Mouse (Mus musculus): ENCODE results near the gene Lrrc41. TPM values are rescaled to one million over a fixed set of nuclear protein-coding genes. Genes with fewer than 3 reads are reported as not detected.

Lrrc41 gene
- polyA plus RNA-seq, 1 experiment from 2014 or later, result 67.9 TPM

DNA sequence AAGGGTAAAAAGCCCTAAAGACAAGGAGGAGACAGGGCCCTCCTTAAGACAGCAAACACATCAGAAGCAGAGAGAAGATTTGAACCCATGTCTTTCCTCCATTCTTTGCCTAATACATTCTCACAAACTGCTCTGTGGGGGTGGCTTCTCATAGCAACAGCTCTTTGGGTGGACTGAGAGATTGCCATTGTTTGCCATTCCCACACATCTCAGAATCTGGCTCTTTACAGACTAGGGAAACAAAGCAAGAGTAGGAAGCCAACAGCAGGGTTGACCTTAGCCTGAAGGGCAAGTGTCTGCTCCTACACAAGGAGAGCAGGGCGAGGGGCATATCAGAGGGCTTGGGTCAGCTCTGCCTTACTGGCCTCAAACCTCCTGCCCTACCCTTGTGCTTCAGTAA is 66.7 kb downstream of the Lrrc41 start:
- WGBS, result 86% methylated on average over 1 of the region's 1 CpGs
- Histone ChIP-seq H3K4me1 (peaks cover 46% of the 10 kb centered on the region), H3K4me3 (no peak overlapping the region), H3K36me3 (no peaks in the 10 kb centered on the region), H3K9me3 (replicated peaks) (no peaks in the 10 kb centered on the region), H3K27me3 (ENCODE audit: low read depth, poor library complexity, severe bottlenecking) (peaks cover 36% of the 10 kb centered on the region), H3K27ac (replicated peaks) (no peak overlapping the region)
- no peak for DNase-seq (ENCODE audit: low spot score)

GRCm38 (mm10) chr4:116142269-116142668 is 67.2 kb downstream of the Lrrc41 start:
- WGBS, result 78% methylated on average over 7 of the region's 7 CpGs

DNA sequence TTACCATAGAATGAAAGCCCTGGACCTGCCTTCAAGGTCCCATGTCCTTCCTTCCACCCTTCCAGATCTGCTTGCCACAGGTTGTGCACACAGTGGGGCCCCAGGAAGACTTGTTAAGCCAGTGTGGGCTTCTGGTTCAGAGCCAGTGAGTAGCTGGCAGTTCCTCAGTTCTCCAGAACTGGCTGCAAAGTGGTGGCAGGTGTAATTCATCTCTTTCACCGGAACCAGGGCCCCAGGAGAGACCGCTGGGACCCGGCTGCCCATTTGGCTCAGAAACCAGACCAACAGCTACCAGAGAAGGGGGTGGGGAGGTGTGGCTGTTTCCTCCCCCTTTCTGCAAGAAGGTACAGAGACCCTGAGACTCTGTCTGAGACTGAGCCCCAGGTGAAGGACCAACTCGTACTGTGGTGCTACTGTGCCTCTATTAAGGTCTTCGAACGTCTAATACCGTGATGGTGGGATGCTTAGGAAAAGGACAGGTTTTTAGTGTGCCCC is 68.3 kb downstream of the Lrrc41 start:
- H3K4me3 ChIP-seq, result peak overlapping the region; percentile 80
- DNase-seq (ENCODE audit: low spot score), result no peak
- H3K36me3 ChIP-seq, result no peaks in the 10 kb centered on the region
- H3K4me1 ChIP-seq, result peaks cover 35% of the 10 kb centered on the region
- WGBS, result 19% methylated on average over 7 of the region's 7 CpGs
- no peak overlapping the region for H3K27ac ChIP-seq (replicated peaks)
- H3K27me3 ChIP-seq (ENCODE audit: low read depth, poor library complexity, severe bottlenecking), result peaks cover 36% of the 10 kb centered on the region
- H3K9me3 ChIP-seq (replicated peaks), result peaks cover 3% of the 10 kb centered on the region; the same call in 1 of the 2 replicates

More at GRCm38 (mm10) chr4:116142269-116142668, 67.2 kb downstream of the Lrrc41 start:
- no peak overlapping the region for H3K4me3 ChIP-seq
- peaks cover 41% of the 10 kb centered on the region for H3K4me1 ChIP-seq
- H3K27me3 ChIP-seq (ENCODE audit: low read depth, poor library complexity, severe bottlenecking), result peaks cover 36% of the 10 kb centered on the region
- H3K36me3 ChIP-seq, result no peaks in the 10 kb centered on the region
- peaks cover 2% of the 10 kb centered on the region; the same call in 1 of the 2 replicates for H3K9me3 ChIP-seq (replicated peaks)
- no peak for DNase-seq (ENCODE audit: low spot score)
- H3K27ac ChIP-seq (replicated peaks), result no peak overlapping the region

DNA sequence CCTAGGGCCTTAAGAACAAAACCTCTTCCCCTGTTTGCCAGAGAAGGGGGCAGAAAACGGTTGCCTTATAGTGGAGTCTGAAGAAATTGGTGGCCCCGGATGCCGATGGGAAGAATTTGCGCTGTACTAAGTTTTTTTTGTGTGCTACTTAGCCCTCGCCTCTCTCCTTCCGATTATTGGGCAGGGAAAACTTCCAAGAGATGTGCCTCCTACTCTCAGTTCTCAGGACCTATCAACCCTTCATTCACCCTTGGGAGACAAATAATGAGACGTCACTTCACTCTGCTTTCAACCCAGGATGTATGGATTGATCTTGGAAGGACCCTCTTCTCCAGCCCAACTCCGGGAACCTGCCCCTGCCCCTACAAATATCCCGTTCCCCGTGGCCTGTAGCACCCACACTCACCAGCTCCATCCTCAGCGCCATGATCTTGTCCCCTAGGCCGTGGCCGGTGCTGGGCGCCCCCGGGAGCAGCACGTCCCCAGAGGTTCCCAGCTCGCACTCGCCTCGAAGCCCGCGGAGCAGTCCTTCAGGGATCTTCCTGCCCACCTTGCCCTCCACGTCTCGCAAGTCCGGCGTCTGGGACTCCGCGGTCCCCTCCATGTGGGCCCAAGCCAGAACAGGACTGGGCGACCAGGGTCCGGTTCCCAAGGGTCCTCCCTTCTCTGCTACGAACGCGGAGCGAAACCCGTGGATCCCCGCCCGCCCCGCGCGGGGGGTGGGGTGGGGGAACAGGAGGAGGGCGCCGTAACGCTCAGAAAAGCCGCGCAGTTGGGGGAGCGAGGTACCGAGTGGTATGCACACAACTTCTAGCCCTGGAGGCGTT is 69.0 kb downstream of the Lrrc41 start:
- Histone ChIP-seq H3K36me3 (no peaks in the 10 kb centered on the region), H3K9me3 (replicated peaks) (peaks cover 3% of the 10 kb centered on the region; the same call in 1 of the 2 replicates), H3K4me1 (peaks cover 35% of the 10 kb centered on the region), H3K4me3 (peak overlapping the region; percentile 80), H3K27ac (replicated peaks) (peak overlapping the region; percentile 84), H3K27me3 (ENCODE audit: low read depth, poor library complexity, severe bottlenecking) (peaks cover 36% of the 10 kb centered on the region)
- peak; percentile 65 for DNase-seq (ENCODE audit: low spot score)
- WGBS, result under 1% methylated on average over 47 of the region's 47 CpGs

Other genes starting within 250 kb of the Lrrc41 start
- 4.4 and 6.7 TPM in 2 replicates for gene Mob3c, start 247.2 kb upstream of the Lrrc41 start, polyA plus RNA-seq (2016; fragmentation: Nextera tagmentation; extraction: Ambion mirVana)
- 29.7 and 31.2 TPM in 2 replicates for gene Mknk1, start 236.1 kb upstream of the Lrrc41 start, polyA plus RNA-seq (2016; fragmentation: Nextera tagmentation; extraction: Ambion mirVana)
- 0.07 TPM in 1 of 2 replicates, not detected in the other for gene Kncn, start 190.9 kb upstream of the Lrrc41 start, polyA plus RNA-seq (2016; fragmentation: Nextera tagmentation; extraction: Ambion mirVana)
- gene 6430628N08Rik, start 184.6 kb upstream of the Lrrc41 start, polyA plus RNA-seq (2016; fragmentation: Nextera tagmentation; extraction: Ambion mirVana), result 0.21 and 0.30 TPM in 2 replicates
- 38.5 and 39.4 TPM in 2 replicates for gene Dmbx1, start 135.3 kb upstream of the Lrrc41 start, polyA plus RNA-seq (2016; fragmentation: Nextera tagmentation; extraction: Ambion mirVana)
- 1.4 and 2.7 TPM in 2 replicates for gene Faah, start 57.3 kb upstream of the Lrrc41 start, polyA plus RNA-seq (2016; fragmentation: Nextera tagmentation; extraction: Ambion mirVana)
- gene Nsun4, start 21.4 kb upstream of the Lrrc41 start, polyA plus RNA-seq (2016; fragmentation: Nextera tagmentation; extraction: Ambion mirVana), result 20.4 and 21.2 TPM in 2 replicates
- gene Uqcrh, start 198 bp upstream of the Lrrc41 start, polyA plus RNA-seq (2016; fragmentation: Nextera tagmentation; extraction: Ambion mirVana), result 444 and 449 TPM in 2 replicates
- 77.4 and 80.9 TPM in 2 replicates for gene Rad54l, start 48.4 kb downstream of the Lrrc41 start, polyA plus RNA-seq (2016; fragmentation: Nextera tagmentation; extraction: Ambion mirVana)
- gene Pomgnt1, start 48.6 kb downstream of the Lrrc41 start, polyA plus RNA-seq (2016; fragmentation: Nextera tagmentation; extraction: Ambion mirVana), result 55.9 TPM in 2 replicates
- 2.2 and 2.7 TPM in 2 replicates for gene Lurap1, start 76.1 kb downstream of the Lrrc41 start, polyA plus RNA-seq (2016; fragmentation: Nextera tagmentation; extraction: Ambion mirVana)
- 0.06 TPM in 1 of 2 replicates, not detected in the other for gene Tspan1, start 92.3 kb downstream of the Lrrc41 start, polyA plus RNA-seq (2016; fragmentation: Nextera tagmentation; extraction: Ambion mirVana)
- not detected in 2 replicates for gene 1700042G07Rik, start 98.1 kb downstream of the Lrrc41 start, polyA plus RNA-seq (2016; fragmentation: Nextera tagmentation; extraction: Ambion mirVana)
- not detected in 2 replicates for gene Gm49337, start 98.1 kb downstream of the Lrrc41 start, polyA plus RNA-seq (2016; fragmentation: Nextera tagmentation; extraction: Ambion mirVana)
- 46.0 and 68.7 TPM in 2 replicates for gene Pik3r3, start 146.3 kb downstream of the Lrrc41 start, polyA plus RNA-seq (2016; fragmentation: Nextera tagmentation; extraction: Ambion mirVana)